Mouse (Mus musculus): Measurements from ENCODE around the gene Gm49776. TPM values are rescaled to one million over a fixed set of nuclear protein-coding genes. Genes with fewer than 3 reads are reported as not detected.
"Not testable (repeated sequence)": the region's sequence is repeated elsewhere in the genome, so short reads cannot be mapped to it uniquely, and the experiment has no call there.

Gene Gm49776
- polyA plus RNA-seq, 1 experiment from 2014 or later: 2.8 TPM

- H3K27me3 ChIP-seq (ENCODE audit: control insufficient read depth, insufficient read depth, low read depth, low read length): no peaks in the 10 kb centered on the region
- H3K9ac ChIP-seq (ENCODE audit: low read length): no peak overlapping the region
- H3K4me1 ChIP-seq (replicated peaks; ENCODE audit: control insufficient read depth, insufficient read depth, low read length): peaks cover 5% of the 10 kb centered on the region; the same call in 1 of the 2 replicates
- no peak overlapping the region for H3K4me3 ChIP-seq (ENCODE audit: low read length)
- 67% methylated on average over 10 of the region's 10 CpGs for WGBS
- ATAC-seq (ENCODE audit: low read depth): no peak
- no peak overlapping the region for H3K27ac ChIP-seq (ENCODE audit: low read length)
- no peaks in the 10 kb centered on the region for H3K9me3 ChIP-seq (ENCODE audit: control insufficient read depth, low read length)
- no peak overlapping the region for H3K4me2 ChIP-seq (ENCODE audit: low read depth, low read length)
- no peaks in the 10 kb centered on the region for H3K36me3 ChIP-seq (ENCODE audit: control insufficient read depth, insufficient read depth, low read length)
Measured at GRCm38 (mm10) chr16:18198365-18199098, 59.6 kb downstream of the Gm49776 start.

- no peak for ATAC-seq (ENCODE audit: low read depth)
- Histone ChIP-seq H3K4me3 (ENCODE audit: low read length) (no peak overlapping the region), H3K27me3 (ENCODE audit: control insufficient read depth, insufficient read depth, low read depth, low read length) (no peaks in the 10 kb centered on the region), H3K9ac (ENCODE audit: low read length) (no peak overlapping the region), H3K9me3 (ENCODE audit: control insufficient read depth, low read length) (no peaks in the 10 kb centered on the region), H3K27ac (ENCODE audit: low read length) (no peak overlapping the region), H3K4me2 (ENCODE audit: low read depth, low read length) (no peak overlapping the region), H3K4me1 (replicated peaks; ENCODE audit: control insufficient read depth, insufficient read depth, low read length) (peaks cover 5% of the 10 kb centered on the region; the same call in 1 of the 2 replicates), H3K36me3 (ENCODE audit: control insufficient read depth, insufficient read depth, low read length) (no peaks in the 10 kb centered on the region)
- 62% methylated on average over 6 of the region's 6 CpGs for WGBS
Measured at GRCm38 (mm10) chr16:18197881-18198280, 60.2 kb downstream of the Gm49776 start.

GRCm38 (mm10) chr16:18195561-18195960 lies 62.6 kb downstream of the Gm49776 start:
- H3K4me1 ChIP-seq (replicated peaks; ENCODE audit: control insufficient read depth, insufficient read depth, low read length); ATAC-seq (ENCODE audit: low read depth); H3K27me3 ChIP-seq (ENCODE audit: control insufficient read depth, insufficient read depth, low read depth, low read length); H3K9me3 ChIP-seq (ENCODE audit: control insufficient read depth, low read length); H3K4me3 ChIP-seq (ENCODE audit: low read length); H3K9ac ChIP-seq (ENCODE audit: low read length); H3K27ac ChIP-seq (ENCODE audit: low read length); H3K4me2 ChIP-seq (ENCODE audit: low read depth, low read length); H3K36me3 ChIP-seq (ENCODE audit: control insufficient read depth, insufficient read depth, low read length): not testable (repeated sequence)
- 55% methylated on average over 3 of the region's 3 CpGs for WGBS

MicroRNAs within 50 kb of the gene (microRNA counts, 519-probe panel; counts per million panel counts)
- 1,709 counts per million, percentile 25 among the panel's probes with 10 or more counts for microRNA mmu-miR-1306

Small RNA genes lying within 50 kb of the gene (microRNA-seq; reads per million reads assigned to microRNA genes)
- gene Gm24572 (not detected), gene Mir1306 (202 reads per million, percentile 57 among the genes with 10 or more reads in this experiment)

Other genes starting within 250 kb of the Gm49776 start
- 78.5 and 79.2 TPM in 2 replicates for gene Dgcr6, start 205.5 kb downstream of the Gm49776 start, polyA plus RNA-seq (2015; fragmentation: Nextera tagmentation; extraction: Ambion mirVana)
- gene Prodh, start 168.1 kb downstream of the Gm49776 start, polyA plus RNA-seq (2015; fragmentation: Nextera tagmentation; extraction: Ambion mirVana): 12.5 and 13.4 TPM in 2 replicates
- 0.35 TPM in 2 replicates for gene Rtn4r, start 130.7 kb downstream of the Gm49776 start, polyA plus RNA-seq (2015; fragmentation: Nextera tagmentation; extraction: Ambion mirVana)
- not detected in 2 replicates for gene Ccdc188, start 40.4 kb downstream of the Gm49776 start, polyA plus RNA-seq (2015; fragmentation: Nextera tagmentation; extraction: Ambion mirVana)
- 9.1 and 9.3 TPM in 2 replicates for gene Zdhhc8, start 23.2 kb downstream of the Gm49776 start, polyA plus RNA-seq (2015; fragmentation: Nextera tagmentation; extraction: Ambion mirVana)
- gene Trmt2a, start 9.6 kb downstream of the Gm49776 start, polyA plus RNA-seq (2015; fragmentation: Nextera tagmentation; extraction: Ambion mirVana): 95.2 and 106 TPM in 2 replicates
- gene Ranbp1, start 9.6 kb downstream of the Gm49776 start, polyA plus RNA-seq (2015; fragmentation: Nextera tagmentation; extraction: Ambion mirVana): 459 and 514 TPM in 2 replicates
- gene Dgcr8, start 30.9 kb upstream of the Gm49776 start, polyA plus RNA-seq (2015; fragmentation: Nextera tagmentation; extraction: Ambion mirVana): 26.6 and 28.8 TPM in 2 replicates
- gene Tango2, start 89.8 kb upstream of the Gm49776 start, polyA plus RNA-seq (2015; fragmentation: Nextera tagmentation; extraction: Ambion mirVana): 27.0 and 28.7 TPM in 2 replicates
- gene Arvcf, start 89.9 kb upstream of the Gm49776 start, polyA plus RNA-seq (2015; fragmentation: Nextera tagmentation; extraction: Ambion mirVana): 34.0 and 36.7 TPM in 2 replicates
- gene Txnrd2, start 168.1 kb upstream of the Gm49776 start, polyA plus RNA-seq (2015; fragmentation: Nextera tagmentation; extraction: Ambion mirVana): 22.0 and 22.1 TPM in 2 replicates
- gene Comt, start 168.5 kb upstream of the Gm49776 start, polyA plus RNA-seq (2015; fragmentation: Nextera tagmentation; extraction: Ambion mirVana): 124 and 125 TPM in 2 replicates
- 14.1 and 14.3 TPM in 2 replicates for gene Gnb1l, start 240.4 kb upstream of the Gm49776 start, polyA plus RNA-seq (2015; fragmentation: Nextera tagmentation; extraction: Ambion mirVana)
- 4.0 and 4.5 TPM in 2 replicates for gene Rtl10, start 240.6 kb upstream of the Gm49776 start, polyA plus RNA-seq (2015; fragmentation: Nextera tagmentation; extraction: Ambion mirVana)